Mouse (Mus musculus) left cerebral cortex, adult 2 months (tissue): Measurements from ENCODE around the gene Lcn2. TPM values are rescaled to one million over a fixed set of nuclear protein-coding genes. Genes with fewer than 3 reads are reported as not detected.

ENCODE experiments used
- DNase-seq, 2 experiments: peaks; one replicate each; pipeline ENCODE4 v3.0.0; 2021 to 2022; ENCODE audit warnings: low spot score in 2 of 2, mixed read lengths in 1 of 2; ENCODE audit errors: extremely low spot score in 1 of 2
- H3K27ac ChIP-seq: fragments of 200-600 bp; 2 replicates; pipeline ENCODE4 v1.8.1; 2022
- H3K4me3 ChIP-seq: fragments of 200-600 bp; 2 replicates; pipeline ENCODE4 v1.8.1; 2022
- CTCF ChIP-seq: fragments of 200-600 bp; IDR thresholded peaks from 2 replicates; pipeline ENCODE4 v1.8.1; 2022; ENCODE audit warnings: antibody characterized with exemption, mild to moderate bottlenecking, moderate library complexity
- intact Hi-C: fragments of 180-260 bp; cut with DNase I; formaldehyde crosslinking; loops from one replicate; pipeline ENCODE4 v1.15.1; 2025
- long read RNA-seq, 2 experiments: library from polyadenylated mRNA; stranded (forward); transcript quantifications; one replicate each; pipeline ENCODE4 v2.0.0; 2021; ENCODE audit warnings: borderline mapping rate in 2 of 2
- total RNA-seq, 2 experiments: library from RNA; stranded (reverse); gene quantifications; 2 replicates each; pipeline ENCODE4 v1.2.3; 2021

Gene Lcn2
- 10 to 100 TPM in 1 of 2 experiments, under 1 TPM in 1; 0.44 to 19.4 TPM for total RNA-seq
- long read RNA-seq, experiment 1: 0 reads
- long read RNA-seq, experiment 2: 0 reads

DNA sequence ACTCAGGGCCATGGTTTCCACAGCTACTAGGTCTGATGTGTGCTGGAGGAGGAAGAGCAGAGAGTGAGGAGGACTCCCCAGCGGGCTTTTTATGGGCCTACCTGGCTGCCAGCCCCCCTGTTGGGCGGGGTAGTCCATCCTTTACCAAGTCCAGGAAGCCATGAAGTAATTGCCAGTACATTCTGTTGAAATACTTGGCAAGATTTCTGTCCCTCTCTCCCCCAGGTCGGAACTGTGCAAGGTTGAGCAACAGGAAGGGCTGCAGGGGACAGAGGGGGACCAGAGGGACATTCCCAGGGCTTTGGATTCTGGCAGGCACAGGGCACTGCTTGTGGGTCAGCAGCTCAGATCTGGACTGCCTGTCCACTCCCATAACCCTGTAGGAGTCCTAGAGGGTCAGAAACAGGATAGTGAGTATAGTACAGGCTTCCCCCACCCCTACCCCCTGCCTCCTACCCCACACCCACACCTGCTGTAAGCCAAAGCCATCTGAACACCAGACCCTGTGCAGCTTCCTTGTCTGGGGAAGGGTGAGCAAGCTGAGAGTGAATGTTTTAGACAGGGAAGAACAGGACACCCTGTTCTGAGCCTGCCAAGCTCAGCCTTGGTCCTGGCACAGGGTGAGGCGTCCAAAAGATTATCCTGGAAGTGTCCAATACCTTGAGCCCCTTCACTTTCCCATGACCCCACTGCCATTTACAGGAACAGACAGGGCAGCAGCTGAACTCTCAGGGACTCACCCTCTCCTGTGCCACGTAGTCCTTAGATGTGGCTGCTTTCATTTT is at the start of gene Lcn2:
TSS of gene Lcn2 (minus strand) at position 547 of the 785 bp plus-strand sequence.
- TF ChIP-seq CTCF: no peak
- DNase-seq: no peak
- Histone ChIP-seq H3K27ac (no peak within 1 kb of the TSS), H3K4me3 (no peak within 1 kb of the TSS)
- intact Hi-C loops: no loop called here

DNA sequence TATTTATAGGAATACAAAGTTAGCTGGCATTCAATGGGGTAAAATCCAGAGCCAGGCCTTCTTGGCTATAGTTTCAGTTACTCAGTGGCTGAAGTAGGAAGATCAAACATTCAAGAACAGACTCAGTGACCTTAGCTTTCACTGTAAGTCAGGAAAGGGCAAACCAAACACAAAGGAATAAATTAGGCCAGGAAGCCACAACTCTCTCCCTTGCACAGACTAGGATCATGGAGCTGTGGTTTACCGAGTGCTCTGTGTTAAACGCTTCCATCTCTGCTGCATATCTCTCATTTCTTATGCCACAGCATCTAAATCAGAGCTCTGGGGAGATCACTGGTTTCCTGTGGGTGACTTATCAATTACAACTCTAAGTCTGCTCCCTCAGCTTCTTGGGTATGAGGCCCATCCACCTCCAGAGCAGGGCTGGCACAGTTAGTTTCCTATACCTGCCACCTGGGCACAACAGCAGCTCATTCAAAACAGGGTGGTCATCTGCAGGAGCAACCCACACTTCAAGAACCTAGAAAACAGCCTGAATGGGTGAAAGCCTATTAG is 49.6 kb upstream of the Lcn2 start:
- TF ChIP-seq CTCF: no peak
- H3K4me3 ChIP-seq: no peak overlapping the region
- no peak for DNase-seq
- intact Hi-C loops: no loop called here
- 0 out of 2 replicates have a peak overlapping the region, but pooled peaks have one; percentile 12 for H3K27ac ChIP-seq

DNA sequence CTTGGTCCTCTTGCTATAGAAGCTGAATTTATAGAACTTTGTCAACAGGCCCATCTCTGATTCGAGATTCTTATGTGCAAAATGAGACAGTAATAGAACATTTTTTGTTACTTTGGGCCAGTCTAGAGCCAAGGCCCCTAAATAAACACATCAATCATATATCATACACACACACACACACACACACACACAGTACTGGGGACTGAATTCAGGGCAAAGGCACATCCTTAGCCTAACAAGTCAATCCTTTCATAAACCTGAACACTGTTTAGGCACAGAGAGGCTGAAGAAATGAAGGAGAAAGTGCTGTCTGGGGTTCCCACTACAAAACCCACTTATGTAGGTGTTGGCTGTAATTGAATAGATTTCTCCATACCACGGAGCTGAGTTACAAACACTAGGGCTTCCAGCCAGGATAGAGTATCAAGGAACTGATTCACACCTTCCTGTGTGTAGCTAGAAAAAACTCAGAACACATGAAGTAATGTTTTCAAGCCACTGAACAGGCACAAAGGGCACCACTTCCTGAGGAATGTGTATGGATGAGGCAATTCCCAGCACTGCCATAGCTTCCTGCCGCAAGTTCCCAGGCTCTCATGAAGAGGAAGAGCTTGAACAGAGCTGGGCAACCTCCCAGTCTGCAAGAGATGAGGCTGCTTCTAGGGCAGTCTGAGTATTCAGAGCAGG is 48.8 kb upstream of the Lcn2 start:
- no peak for DNase-seq
- Histone ChIP-seq H3K27ac (0 out of 2 replicates have a peak overlapping the region, but pooled peaks have one; percentile 12), H3K4me3 (no peak overlapping the region)
- intact Hi-C loops: no loop called here
- no peak for TF ChIP-seq CTCF

DNA sequence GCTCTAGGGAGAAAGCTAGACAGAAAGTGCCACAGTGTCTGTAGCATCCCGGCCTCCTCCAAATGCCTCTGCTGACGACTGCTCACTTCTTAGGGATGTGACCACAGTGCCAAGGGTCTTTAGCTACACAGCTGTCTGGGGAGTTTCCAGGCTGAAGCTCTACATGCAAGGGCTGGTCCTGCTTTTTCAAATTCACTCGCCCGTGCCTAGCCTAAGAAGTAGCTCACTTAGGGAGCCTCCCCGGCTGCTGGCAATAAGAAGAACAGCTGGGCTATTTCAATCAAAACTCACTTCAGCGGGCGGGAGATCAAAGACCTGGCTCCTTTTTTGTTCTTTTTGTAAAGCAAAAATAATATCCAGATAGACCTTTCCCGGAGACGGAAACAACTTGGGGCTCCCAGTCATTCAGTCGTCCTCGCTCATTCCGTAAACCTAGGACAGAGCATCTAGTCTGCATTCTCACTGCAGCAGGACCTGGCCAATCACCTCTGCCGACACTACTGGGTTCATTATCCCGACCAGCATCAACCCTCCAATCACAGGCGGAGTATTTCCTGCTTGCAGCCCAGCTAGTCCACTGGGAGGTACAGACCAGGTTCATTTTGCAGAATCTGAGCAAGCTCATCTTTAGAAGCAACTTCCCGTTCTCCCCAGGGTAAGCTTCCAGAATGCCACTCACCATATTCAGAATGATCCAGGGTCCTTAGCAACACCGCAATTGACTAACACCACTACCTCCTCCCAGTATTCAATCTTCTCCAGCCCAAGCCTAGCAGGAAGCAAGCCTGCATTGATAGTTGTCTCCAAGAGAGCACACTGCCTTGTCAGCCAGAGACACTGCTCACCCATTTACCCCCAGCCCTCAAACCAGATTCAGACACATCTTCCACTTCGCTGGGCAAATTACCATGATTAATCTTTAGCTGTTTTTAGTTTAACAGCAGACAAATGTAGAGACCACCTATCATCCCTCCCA is 42.9 kb upstream of the Lcn2 start:
- no peak for TF ChIP-seq CTCF
- peak; percentile 81 to 84 for DNase-seq
- intact Hi-C loops: loop anchor here (2.0 kb wide), 1 partner anchor 20 kb away; the partner anchor contains the start of genes Naif1 and Slc25a25
- peak overlapping the region; percentile 59 for H3K4me3 ChIP-seq
- peak overlapping the region; percentile 90 for H3K27ac ChIP-seq

DNA sequence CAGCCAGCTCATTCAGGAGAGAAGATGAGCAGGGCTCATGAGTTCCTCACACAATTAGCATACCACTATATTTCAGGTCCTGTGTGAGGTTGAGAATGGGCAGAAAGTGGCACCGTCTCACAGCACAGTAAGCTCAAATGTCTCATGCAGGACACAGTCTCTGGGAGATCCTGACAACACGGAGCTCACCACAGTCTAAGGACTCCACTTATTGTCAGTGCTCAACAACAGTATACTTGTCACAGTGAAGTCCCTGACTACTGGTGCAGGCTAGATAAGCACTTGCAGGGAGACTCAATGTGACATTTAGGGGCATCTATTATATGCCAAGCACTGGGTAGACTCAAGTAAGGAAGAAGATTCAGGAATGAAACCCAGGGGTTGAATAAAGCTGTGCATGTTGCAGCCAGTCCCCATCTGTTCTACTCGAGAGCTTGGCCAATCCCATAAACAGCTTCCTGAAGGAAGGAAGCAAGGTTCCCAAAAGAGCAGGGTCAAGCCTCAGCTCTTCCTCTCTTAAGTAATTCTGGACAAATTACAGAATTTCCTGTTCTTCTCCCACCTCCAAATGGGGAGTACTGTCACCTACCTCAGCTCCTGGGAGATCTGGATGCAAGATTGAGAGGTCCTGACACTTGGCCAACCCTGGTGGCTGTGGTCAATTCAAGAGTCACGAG is 41.3 kb upstream of the Lcn2 start:
- Histone ChIP-seq H3K27ac (peak overlapping the region; percentile 72; the same call in 1 of the 2 replicates), H3K4me3 (peak overlapping the region; percentile 59)
- TF ChIP-seq CTCF: no peak
- DNase-seq: no peak
- intact Hi-C loops: no loop called here

DNA sequence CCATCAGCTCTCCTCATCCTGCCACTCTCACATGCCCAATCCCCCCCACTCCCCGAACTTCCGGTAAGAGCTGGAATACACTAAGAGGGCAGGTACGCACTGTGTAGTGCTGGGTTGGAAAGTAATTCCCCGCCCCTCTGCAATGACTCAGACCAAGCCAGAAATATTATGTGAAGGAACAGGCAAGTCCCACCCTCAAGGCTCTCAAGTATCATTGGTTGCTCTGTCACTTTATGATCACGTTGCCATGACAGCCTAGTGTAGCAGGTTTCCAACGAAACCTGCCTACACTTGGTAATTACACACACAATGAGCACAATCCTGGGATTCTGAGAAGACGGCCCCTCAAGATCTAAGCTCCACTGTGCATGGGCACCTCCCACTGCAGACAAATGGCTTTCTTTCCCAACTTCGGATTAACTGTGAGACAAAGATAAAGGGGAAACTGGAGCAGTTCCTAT is 40.2 kb upstream of the Lcn2 start:
- intact Hi-C loops: no loop called here
- peak overlapping the region; percentile 72 for H3K27ac ChIP-seq
- peak overlapping the region; percentile 59 for H3K4me3 ChIP-seq
- peak; percentile 47 to 65 for DNase-seq
- no peak for TF ChIP-seq CTCF

DNA sequence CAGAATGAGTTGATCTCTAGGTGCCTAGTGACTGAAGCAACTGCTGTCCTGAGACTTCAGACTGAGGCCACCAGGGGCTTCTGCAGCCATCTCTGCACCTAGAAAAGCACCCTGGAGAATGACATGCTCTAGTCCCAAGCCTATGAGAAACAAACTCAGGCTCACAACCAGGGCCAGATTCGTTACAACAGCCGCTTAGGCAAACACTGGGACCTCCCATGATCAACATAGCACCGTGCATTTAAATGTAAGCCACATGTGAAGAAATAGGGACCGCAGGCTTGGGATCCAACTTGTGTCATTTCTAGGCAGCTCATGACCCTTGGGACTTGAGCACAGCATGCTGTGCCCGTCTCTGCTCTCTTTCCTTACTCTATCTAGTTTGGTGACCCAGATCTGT is 39.7 kb upstream of the Lcn2 start:
- intact Hi-C loops: no loop called here
- no peak for DNase-seq
- Histone ChIP-seq H3K27ac (peak overlapping the region; percentile 5; the same call in 1 of the 2 replicates), H3K4me3 (peak overlapping the region; percentile 59)
- TF ChIP-seq CTCF: no peak; the same call in 1 of the 2 replicates

DNA sequence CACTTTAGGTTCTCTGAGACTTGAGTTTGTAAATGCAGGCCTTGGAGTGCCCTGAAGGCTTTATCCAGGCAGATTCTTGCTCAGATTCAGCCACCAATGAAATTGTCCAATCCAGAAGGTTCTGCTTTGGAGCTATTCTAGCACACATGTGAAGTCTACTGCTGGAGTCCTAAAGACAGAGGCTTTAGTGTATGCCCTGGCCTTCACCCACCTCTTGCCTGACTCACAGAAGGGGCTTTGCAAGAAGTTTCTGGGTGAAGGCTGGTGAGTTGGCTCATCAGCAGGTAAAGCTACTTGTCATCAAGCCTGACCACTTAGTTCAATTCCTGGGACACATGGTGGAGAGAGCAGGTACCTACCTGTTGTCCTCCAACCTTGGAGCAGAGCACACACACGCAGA is 38.1 kb upstream of the Lcn2 start:
- DNase-seq: no peak
- Histone ChIP-seq H3K4me3 (no peak overlapping the region), H3K27ac (0 out of 2 replicates have a peak overlapping the region, but pooled peaks have one; percentile 24)
- intact Hi-C loops: no loop called here
- TF ChIP-seq CTCF: no peak

DNA sequence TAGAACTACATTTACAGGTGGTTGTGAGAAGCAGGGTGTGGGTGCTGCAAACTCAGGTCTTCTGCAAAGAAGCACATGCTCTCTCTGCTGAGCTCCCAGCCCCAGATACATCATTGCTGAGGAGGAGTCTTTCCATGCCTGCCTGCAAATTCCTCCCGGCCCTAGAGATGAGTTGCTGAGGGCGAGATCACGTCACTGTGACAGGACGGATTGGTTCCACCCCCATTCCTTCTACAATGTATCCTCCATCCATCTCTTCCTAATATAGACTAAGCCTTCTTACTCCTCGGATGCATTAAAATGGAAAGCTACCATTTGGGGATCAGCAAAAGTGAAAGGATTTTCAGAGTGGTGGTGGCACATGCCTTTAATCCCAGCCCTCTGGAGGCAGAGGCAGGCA is 37.5 kb upstream of the Lcn2 start:
- TF ChIP-seq CTCF: no peak
- Histone ChIP-seq H3K4me3 (no peak overlapping the region), H3K27ac (peak overlapping the region; percentile 24; the same call in 1 of the 2 replicates)
- intact Hi-C loops: no loop called here
- peak in 1 of 2 experiments; percentile 49 for DNase-seq

DNA sequence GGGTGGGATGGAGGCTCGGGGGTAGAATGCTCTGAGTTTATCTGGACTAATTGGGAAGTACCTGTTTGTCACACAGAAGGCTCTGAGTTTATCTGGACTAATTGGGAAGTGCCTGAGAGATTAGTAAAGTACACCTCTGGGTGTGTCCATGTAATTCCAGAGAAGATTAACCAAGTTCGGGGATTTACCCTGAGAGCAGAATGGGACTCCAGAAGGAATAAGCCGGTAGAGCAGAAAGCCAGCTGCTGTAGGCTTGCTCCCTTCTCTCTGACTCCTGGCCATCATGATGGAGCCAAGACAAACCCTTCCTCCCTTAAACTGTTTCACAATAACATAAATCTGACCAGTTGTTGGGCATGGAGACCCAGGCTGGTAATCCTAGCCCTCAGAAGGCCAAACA is 36.7 kb upstream of the Lcn2 start:
- DNase-seq: no peak
- Histone ChIP-seq H3K27ac (peak overlapping the region; percentile 20; the same call in 1 of the 2 replicates), H3K4me3 (no peak overlapping the region)
- TF ChIP-seq CTCF: no peak
- intact Hi-C loops: loop anchor here (5.0 kb wide), 1 partner anchor 63 kb away; no protein-coding TSS in a partner anchor
